Mouse (Mus musculus): Measurements from ENCODE around the gene Gm21319. TPM values are rescaled to one million over a fixed set of nuclear protein-coding genes. Genes with fewer than 3 reads are reported as not detected.

The Gm21319 gene
- polyA plus RNA-seq (2015; fragmentation: Illumina TruSeq; extraction: RNeasy Lipid Tissue Mini Kit (QIAGEN cat#74804); ENCODE audit: insufficient read depth, low replicate concordance), result not detected

GRCm38 (mm10) chr12:87775655-87776054, at the start of gene Gm21319:
Gene Gm21319 (minus strand): TSS chr12:87775755.

DNA sequence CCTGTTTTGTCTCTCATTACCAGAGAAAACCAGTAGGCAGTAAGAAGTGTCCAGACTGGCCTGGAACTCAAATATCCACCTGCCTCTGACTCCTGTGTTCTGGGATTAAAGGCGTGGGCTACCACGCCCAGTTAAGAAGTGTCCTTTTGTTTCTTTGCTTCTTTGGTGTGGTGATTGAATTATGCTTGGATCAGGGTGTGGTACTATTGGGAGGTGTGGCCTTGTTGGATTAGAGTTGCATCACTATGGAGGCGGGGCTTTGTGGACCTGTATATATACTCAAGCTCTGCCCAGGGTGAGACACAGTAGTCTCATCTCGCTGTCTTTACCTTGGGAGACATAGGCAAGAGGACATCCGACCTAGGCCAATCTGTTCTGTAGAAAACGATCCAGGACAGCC, 40.7 kb upstream of the Gm21319 start, which contains the start of gene BB287469:
TSS of gene BB287469 (plus strand) at position 301 of the 400 bp plus-strand sequence.

DNA sequence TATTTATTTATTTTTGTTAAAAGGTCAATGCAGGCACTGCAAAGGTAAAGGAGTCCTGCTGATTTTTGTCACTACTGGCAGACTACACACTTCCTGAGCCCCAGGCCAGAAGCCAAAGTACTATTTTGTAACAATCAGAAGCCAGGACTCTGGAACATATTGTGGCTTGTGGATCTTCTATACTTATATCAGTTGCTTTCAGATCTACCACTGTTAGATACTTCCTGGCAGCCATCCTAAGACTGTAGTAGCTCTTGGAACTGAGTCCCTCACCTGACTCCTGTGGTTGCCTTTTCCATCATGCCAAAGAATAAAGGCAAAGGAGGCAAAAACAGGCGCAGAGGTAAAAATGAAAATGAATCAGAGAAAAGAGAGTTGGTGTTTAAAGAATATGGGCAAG, 19.7 kb upstream of the Gm21319 start, which contains the start of gene Gm21936:
TSS of gene Gm21936 (plus strand) at position 301 of the 400 bp plus-strand sequence.

Other genes with a start within 250 kb of the Gm21319 start
- not detected for gene Oog1, start 173.1 kb downstream of the Gm21319 start, polyA plus RNA-seq (2015; fragmentation: Illumina TruSeq; extraction: RNeasy Lipid Tissue Mini Kit (QIAGEN cat#74804); ENCODE audit: insufficient read depth, low replicate concordance)
- not detected for gene Gm4027, start 156.9 kb downstream of the Gm21319 start, polyA plus RNA-seq (2015; fragmentation: Illumina TruSeq; extraction: RNeasy Lipid Tissue Mini Kit (QIAGEN cat#74804); ENCODE audit: insufficient read depth, low replicate concordance)
- not detected for gene Gm16381, start 131.1 kb downstream of the Gm21319 start, polyA plus RNA-seq (2015; fragmentation: Illumina TruSeq; extraction: RNeasy Lipid Tissue Mini Kit (QIAGEN cat#74804); ENCODE audit: insufficient read depth, low replicate concordance)
- gene Gm21936, start 19.8 kb upstream of the Gm21319 start, polyA plus RNA-seq (2015; fragmentation: Illumina TruSeq; extraction: RNeasy Lipid Tissue Mini Kit (QIAGEN cat#74804); ENCODE audit: insufficient read depth, low replicate concordance), result not detected
- gene BB287469, start 40.8 kb upstream of the Gm21319 start, polyA plus RNA-seq (2015; fragmentation: Illumina TruSeq; extraction: RNeasy Lipid Tissue Mini Kit (QIAGEN cat#74804); ENCODE audit: insufficient read depth, low replicate concordance), result not detected
- not detected for gene Gm2001, start 66.6 kb upstream of the Gm21319 start, polyA plus RNA-seq (2015; fragmentation: Illumina TruSeq; extraction: RNeasy Lipid Tissue Mini Kit (QIAGEN cat#74804); ENCODE audit: insufficient read depth, low replicate concordance)
- gene Gm2016, start 98.3 kb upstream of the Gm21319 start, polyA plus RNA-seq (2015; fragmentation: Illumina TruSeq; extraction: RNeasy Lipid Tissue Mini Kit (QIAGEN cat#74804); ENCODE audit: insufficient read depth, low replicate concordance), result not detected
- gene Gm2022, start 119.6 kb upstream of the Gm21319 start, polyA plus RNA-seq (2015; fragmentation: Illumina TruSeq; extraction: RNeasy Lipid Tissue Mini Kit (QIAGEN cat#74804); ENCODE audit: insufficient read depth, low replicate concordance), result not detected
- gene Gm2035, start 144.1 kb upstream of the Gm21319 start, polyA plus RNA-seq (2015; fragmentation: Illumina TruSeq; extraction: RNeasy Lipid Tissue Mini Kit (QIAGEN cat#74804); ENCODE audit: insufficient read depth, low replicate concordance), result not detected
- not detected for gene Gm2042, start 178.3 kb upstream of the Gm21319 start, polyA plus RNA-seq (2015; fragmentation: Illumina TruSeq; extraction: RNeasy Lipid Tissue Mini Kit (QIAGEN cat#74804); ENCODE audit: insufficient read depth, low replicate concordance)
- not detected for gene Gm2075, start 236.1 kb upstream of the Gm21319 start, polyA plus RNA-seq (2015; fragmentation: Illumina TruSeq; extraction: RNeasy Lipid Tissue Mini Kit (QIAGEN cat#74804); ENCODE audit: insufficient read depth, low replicate concordance)
- not detected for gene Gm6803, start 243.0 kb upstream of the Gm21319 start, polyA plus RNA-seq (2015; fragmentation: Illumina TruSeq; extraction: RNeasy Lipid Tissue Mini Kit (QIAGEN cat#74804); ENCODE audit: insufficient read depth, low replicate concordance)